Mouse (Mus musculus): ENCODE measurements at regions not wholly inside any gene's neighbourhood (a gene's known extent, or its start where the extent isn't known, plus 50 kb on each side); places are given as distances from the start of the nearest gene placed in this dataset.

DNA sequence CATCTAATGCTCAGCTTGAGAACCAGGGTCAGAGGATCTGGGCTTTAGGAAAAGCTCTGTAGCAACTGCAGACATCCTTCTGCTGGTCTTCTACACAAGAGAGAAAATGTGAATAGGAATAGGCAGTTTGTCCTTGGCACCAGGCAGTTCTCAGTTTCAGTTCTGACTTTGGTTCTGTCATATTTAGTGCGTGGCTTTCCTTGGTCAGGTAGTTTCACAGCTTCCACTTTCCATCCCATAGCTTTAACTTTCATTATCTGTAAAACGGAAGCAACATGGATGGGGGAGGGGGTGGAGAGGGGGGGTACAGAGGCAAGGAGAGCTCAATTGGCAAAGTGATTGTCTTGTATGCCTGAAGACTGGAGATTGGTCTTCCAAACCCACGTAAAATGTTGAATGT lies 247.3 kb upstream of the Nrp1 start:
- DNase-seq (ENCODE audit: low read depth in 1 of 2, low spot score in 2 of 2) = no peak

DNA sequence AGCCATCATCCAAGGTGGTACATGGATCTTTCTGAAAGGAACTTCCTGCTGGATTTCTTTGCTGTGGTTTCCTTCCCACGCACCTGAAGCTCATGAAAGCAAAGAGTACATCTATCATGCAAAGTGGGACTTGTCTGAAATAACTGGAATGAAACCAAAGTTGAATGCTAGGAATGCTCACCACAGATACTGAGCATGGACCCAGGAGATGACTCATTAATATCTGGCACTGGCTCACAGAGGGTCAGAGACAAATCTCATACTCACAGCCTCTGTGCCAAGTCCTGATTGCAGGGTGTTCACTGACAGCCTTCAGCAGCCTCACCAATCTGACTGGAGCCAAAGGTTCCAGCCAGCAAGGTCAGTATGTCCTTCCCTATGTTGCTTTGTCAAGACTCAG lies 245.3 kb upstream of the Nrp1 start:
- DNase-seq (ENCODE audit: low read depth in 1 of 2, low spot score in 2 of 2) = no peak

DNA sequence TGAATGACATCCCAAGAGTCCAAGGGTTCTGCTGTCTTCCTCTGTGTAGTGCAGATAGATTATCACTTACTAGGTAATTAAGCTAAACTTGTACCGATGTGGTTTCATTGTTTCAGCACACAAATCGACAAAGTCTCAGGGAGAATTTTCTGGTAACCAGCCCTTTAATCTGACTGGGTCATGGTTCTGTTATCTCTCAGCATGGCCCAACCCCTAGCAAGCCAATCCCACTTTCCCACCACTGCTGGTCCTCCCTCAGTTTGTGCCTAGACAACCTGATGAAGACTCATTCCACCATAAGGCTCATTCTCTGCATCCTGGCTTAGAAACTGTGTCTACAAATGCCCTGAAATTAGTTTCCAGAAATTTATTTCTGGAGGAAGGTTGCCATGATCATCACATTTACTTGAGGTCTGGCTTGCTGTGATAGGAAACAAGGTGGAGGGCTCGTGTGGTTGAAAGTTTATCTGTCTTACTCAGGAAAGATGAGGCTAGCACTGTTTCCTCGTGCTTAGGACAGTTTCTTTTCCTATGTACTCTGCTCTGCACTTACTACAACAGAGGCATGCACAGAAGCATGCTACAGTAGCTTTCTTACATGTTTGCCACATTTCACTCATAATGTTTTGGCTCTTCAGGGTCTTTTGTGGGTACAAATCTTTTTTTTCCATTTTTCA lies 217.0 kb upstream of the Nrp1 start:
- DNase-seq (ENCODE audit: low read depth in 1 of 2, low spot score in 2 of 2) = no peak

DNA sequence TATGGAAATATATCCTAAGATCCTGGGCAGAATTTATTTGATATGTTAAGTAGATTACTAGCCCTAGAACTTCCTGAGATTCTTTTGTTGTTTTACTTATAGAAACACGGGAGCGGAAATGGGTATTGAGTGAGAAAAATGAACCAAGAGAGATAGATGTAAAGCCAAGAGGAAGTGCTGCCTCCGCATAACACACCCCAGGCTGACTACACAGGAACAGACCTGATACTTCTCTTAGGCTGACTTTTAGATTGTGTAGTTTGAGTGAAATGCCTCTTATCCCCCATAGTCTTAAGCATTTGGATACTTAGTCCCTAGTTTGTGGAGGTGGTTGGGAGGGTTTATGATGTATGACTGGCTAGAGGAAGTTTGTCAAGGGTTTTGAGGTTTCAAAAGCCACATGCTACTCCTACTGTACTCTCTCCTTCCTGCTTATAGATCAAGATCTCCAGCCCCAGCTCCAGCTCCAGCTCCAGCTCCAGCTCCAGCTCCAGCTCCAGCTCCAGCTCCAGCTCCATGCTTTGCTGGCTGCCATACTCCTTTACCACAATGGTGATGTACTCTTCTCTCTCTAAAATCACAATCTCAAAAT lies 210.0 kb upstream of the Nrp1 start:
- no peak for DNase-seq (ENCODE audit: low read depth in 1 of 2, low spot score in 2 of 2)

- no peak for DNase-seq (ENCODE audit: low read depth in 1 of 2, low spot score in 2 of 2)
Measured at GRCm38 (mm10) chr8:128155604-128156003, 202.8 kb upstream of the Nrp1 start.

DNA sequence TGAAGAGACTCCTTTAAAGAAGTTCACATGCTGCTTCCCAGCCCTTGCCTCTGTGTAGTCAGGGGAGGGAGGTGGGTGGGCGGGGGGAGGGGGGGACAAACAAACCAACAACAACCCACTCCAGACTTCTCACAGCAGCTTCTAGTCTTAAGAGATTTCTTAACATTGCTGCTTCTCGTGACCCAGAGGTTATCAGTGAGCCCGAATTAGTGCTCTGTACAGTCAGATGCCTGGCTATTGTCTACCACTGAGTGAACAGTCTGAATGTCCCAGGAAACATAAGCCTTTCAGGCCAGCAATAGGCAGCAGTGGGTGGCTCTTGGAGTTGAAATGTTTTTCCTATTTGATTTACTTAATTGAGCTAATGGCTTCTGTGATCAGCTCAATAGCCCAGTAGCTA lies 202.2 kb upstream of the Nrp1 start:
- no peak for DNase-seq (ENCODE audit: low read depth in 1 of 2, low spot score in 2 of 2)

- no peak for DNase-seq (ENCODE audit: low read depth in 1 of 2, low spot score in 2 of 2)
Measured at GRCm38 (mm10) chr8:128162857-128163256, 195.5 kb upstream of the Nrp1 start.

DNA sequence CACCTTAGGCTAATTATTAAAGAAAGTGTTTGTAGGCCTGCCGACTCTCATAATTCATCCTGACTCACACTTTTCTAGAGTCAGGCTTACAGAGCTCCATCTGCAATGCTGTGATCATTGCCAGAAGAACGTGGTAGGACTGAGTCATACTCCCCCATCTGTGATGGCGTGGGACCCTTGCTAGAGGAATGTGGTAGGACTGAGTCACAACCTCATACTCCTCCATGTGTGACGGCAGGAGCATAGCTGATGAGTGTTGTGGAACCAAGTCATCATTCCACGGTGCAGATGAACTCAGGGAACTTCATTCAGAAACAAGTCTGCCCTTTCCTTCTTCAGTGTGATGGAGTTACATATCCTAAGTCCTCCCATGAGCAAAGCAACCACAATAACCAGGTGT lies 193.4 kb upstream of the Nrp1 start:
- DNase-seq (ENCODE audit: low read depth in 1 of 2, low spot score in 2 of 2) = no peak

DNA sequence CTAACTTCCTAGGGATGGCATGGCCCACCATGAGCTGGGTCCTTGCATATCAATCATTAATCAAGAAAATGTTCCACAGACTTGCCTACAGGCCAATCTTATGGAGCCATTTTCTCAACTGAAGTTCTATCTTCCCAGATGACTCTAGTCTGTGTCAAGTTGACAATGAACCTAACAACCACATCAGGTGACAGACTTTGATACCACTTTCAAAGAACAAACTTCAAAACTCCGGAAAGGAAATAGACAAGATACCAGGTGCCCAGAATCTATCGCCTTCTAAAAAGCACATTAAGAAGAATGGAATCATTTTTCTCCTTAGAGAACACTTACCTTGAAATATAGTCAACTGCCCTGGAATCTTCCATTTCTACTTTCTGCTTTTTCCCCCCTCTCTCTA lies 192.8 kb upstream of the Nrp1 start:
- DNase-seq (ENCODE audit: low read depth in 1 of 2, low spot score in 2 of 2) = no peak

DNA sequence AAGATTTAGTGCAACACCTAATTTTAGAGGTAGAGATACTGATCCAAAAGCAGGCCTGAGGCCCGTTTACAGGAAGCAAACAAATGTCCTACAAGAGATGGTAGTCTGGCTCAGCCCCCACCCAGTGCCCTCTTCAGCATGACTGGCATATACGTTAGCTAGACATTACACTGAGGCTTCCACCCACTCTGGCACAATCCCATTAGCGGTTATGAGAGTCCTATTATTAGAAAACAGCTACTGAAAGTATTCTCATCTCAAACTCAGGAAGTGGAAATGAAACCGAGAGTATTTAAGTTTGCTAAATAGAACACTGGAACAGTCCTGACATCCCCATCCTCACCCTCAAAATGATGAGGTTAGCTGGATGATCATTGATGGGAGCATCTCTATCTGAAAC lies 192.3 kb upstream of the Nrp1 start:
- DNase-seq (ENCODE audit: low read depth in 1 of 2, low spot score in 2 of 2) = peak; percentile 35 to 60

- no peak for DNase-seq (ENCODE audit: low read depth in 1 of 2, low spot score in 2 of 2)
Measured at GRCm38 (mm10) chr8:128168819-128169218, 189.6 kb upstream of the Nrp1 start.

GRCm38 (mm10) chr8:128171116-128171515 lies 187.3 kb upstream of the Nrp1 start:
- DNase-seq (ENCODE audit: low read depth in 1 of 2, low spot score in 2 of 2) = peak in 1 of 2 experiments; percentile 19

DNA sequence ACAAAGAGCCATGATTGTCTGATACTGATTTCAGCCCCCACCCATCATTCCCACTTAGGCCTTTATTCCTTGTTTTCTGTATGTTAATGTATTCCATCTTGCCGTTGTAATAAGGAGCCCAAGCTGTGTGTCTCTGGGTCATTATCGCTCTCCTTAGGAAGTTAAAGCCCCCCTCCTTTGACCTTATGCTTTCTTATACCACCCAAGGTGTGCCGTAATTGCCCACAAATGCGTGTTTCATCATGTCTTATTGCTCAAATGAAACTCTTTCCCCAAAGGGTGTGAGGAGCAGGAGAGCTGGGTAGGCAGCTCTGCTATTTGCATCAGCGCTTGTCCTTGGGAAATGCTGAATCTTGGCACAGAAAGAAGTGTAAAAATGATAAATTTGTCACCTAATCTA lies 178.2 kb upstream of the Nrp1 start:
- no peak for DNase-seq (ENCODE audit: low read depth in 1 of 2, low spot score in 2 of 2)

DNA sequence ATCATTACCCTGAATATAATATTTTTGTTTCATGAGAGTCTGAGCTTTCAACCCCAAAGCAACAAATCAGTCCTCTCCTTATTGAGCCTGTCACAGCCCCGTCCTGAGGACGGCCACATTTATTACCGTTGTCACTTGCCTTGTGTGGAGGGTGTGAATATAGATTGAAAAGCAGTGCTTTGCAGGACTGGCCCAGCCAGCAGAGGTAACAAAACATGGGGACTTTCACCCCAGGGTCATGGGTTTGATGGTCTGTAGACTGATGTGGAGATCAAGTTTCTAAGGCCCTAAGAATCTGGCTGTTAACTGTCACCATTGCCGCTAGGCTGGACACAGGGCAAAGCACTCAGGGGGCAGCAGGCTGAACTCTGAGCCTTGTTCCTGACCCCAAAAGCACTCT lies 175.3 kb upstream of the Nrp1 start:
- no peak for DNase-seq (ENCODE audit: low read depth in 1 of 2, low spot score in 2 of 2)

- DNase-seq (ENCODE audit: low read depth in 1 of 2, low spot score in 2 of 2) = no peak
Measured at GRCm38 (mm10) chr8:128188321-128188720, 170.1 kb upstream of the Nrp1 start.

GRCm38 (mm10) chr8:128193293-128193887 lies 165.0 kb upstream of the Nrp1 start:
- DNase-seq (ENCODE audit: low read depth in 1 of 2, low spot score in 2 of 2) = no peak

DNA sequence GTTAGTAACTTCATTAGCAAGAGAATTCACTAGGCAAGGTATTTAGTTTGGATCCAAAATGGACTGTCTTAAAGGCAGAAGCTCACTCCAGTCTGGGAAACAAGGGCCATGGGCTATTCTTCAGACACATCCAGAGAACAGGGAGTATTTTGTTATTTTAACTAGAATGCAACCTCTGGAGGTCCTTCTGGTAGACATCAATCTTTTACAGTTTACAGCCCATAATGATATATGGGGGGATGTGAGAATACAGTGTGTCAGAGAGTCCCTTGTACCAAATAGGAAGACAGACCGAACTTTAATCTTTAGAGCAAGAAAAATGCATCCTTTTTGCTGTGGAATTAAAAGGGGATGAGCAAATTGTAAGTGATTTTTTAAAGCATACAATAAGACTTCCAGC lies 157.6 kb upstream of the Nrp1 start:
- no peak for DNase-seq (ENCODE audit: low read depth in 1 of 2, low spot score in 2 of 2)

DNA sequence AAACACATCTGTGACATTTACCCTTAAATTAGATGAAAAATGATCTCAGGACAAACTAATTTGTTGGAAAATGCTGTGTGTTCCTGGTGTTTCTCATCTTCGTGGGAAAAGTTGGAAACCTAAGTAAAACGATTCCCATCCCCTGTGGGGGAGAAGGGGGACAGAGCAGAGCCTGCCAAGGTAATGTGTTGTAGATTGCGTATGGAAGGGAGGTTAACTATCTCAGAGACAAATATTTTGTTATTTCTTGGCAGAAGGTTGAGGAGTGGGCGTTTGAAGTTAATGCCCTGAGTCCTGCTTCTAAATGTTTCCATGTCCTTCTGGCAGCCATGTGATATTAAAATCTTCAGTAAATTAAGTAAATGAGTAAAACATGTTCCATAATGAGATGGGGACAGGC lies 156.8 kb upstream of the Nrp1 start:
- no peak for DNase-seq (ENCODE audit: low read depth in 1 of 2, low spot score in 2 of 2)

DNA sequence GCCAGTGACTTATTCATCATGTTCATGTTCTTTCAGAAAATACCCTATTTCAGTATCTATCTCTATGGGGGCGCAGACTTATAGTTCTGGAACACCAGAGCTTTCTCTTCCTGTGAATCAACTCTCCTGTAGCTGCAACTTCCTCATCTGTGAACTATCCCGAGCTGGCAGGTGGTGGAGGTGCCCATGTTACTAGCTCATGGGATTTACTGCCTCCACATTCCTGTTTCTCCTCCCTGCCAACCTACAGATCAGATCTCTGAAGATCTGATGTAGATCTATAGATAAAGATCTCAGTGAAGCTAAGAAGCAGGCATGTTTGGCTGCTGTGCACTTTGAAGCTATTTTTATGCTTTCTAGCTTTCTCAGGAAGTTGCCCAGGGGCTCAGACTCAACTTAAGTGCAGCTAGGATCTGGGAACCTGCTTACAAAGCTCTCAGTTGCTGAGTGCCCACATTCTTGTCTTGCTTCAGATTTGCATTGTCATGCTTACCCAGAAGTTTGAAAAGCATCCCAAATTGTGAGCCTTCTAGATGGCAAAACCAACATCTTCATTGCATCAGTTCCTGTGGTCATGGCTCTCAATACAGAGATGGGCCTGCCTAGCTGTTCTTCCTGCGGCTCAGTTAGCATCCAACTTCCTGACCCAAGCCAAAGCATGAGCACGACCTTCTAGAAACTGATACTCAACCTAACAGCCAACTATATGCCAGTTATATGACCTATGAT lies 156.1 kb upstream of the Nrp1 start:
- no peak for DNase-seq (ENCODE audit: low read depth in 1 of 2, low spot score in 2 of 2)

GRCm38 (mm10) chr8:128204803-128205202 lies 153.6 kb upstream of the Nrp1 start:
- DNase-seq (ENCODE audit: low read depth in 1 of 2, low spot score in 2 of 2) = no peak

- no peak for DNase-seq (ENCODE audit: low read depth in 1 of 2, low spot score in 2 of 2)
Measured at GRCm38 (mm10) chr8:128207138-128207537, 151.3 kb upstream of the Nrp1 start.

DNA sequence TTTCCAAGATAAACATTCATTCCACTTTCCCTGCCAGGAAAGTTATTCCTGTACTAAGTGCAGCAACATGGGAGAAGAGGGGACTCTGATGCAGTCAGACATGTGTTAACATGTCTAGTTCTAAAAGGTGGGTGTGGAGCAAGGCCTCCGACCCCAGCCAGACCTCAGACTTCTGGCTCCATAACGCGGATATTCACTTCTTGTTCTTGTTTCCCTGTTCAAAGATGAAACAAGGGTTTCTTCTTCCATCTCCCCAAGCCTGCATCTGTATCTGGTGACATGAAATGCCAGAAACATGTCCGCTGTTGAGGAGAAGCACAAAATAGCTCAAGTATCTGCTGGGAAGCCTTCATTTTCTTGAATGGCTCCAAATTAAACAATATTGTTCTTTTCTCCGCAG lies 147.6 kb upstream of the Nrp1 start:
- DNase-seq (ENCODE audit: low read depth in 1 of 2, low spot score in 2 of 2) = no peak
